Mouse (Mus musculus) T-helper 1 cell (primary cell): ENCODE data around the gene Tmem262.

Experiments used
- in situ Hi-C: fragments of 300-600 bp; cut with MboI, MseI; formaldehyde crosslinking; loops from one replicate; pipeline ENCODE4 v1.15.1; 2025; ENCODE audit warnings: high pct_unique_total_duplicates

Tmem262 gene

DNA sequence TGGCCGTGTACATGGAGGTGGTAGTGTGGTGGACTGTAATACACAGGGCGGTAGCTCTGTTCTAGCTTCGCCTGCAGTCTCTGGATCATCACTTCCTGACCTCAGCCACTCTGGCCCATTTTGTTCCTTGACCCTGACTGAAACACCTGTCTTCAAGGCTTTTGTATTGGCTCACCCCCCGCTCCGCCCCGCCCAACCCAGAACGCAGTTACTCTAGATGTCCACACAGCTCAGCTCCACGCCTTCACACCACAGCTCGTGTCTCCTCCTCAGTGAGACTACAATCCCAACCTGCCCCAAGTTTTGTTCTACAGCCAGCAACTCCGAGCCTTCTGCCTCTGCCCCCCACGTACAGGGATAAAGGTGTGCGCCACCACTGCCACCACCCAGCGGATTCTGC, 9.0 kb downstream of the Tmem262 start:
- in situ Hi-C loops: no loop called here

DNA sequence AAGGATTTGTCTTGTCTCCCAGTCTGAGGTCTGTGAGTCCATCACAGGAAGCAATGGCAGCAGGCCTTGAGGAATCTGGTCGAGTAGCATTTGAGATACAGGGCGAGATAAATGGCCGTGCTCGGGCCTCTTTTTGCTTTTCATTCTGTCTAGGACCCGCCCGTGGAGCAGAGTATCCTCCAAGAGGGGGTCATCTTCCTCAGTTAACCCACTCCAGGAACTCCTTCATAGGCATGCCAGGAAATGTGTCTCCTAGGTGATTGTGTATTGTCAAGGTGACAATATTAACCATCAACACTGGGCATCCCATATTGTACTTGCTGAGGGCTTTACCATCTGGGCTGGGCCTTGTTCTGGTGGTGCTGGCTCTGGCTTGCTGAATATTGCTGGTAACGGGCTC, 14.3 kb downstream of the Tmem262 start, which contains the start of gene AC131692.1:
Gene AC131692.1 (plus strand): TSS at position 301 of the 400 bp plus-strand sequence.
- in situ Hi-C loops: no loop called here

DNA sequence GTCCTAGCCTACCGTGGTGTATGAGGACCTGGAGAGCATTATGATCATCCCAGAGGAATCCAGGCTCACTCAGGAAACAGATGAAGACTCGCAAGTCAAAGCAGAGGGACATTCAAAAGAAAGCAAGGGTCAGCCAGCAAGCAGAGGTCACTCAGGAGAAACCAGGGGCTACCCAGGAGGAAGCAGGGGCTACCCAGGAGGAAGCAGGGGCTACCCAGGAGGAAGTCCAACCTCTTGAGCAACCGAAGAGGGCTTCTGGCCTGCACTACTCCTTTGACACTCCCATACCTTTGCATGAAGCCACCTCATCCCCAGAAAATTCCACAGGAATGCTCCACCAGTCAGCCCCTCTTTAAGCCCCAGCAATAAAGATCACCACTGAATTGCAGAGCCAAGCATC, 18.0 kb downstream of the Tmem262 start:
- in situ Hi-C loops: no loop called here

DNA sequence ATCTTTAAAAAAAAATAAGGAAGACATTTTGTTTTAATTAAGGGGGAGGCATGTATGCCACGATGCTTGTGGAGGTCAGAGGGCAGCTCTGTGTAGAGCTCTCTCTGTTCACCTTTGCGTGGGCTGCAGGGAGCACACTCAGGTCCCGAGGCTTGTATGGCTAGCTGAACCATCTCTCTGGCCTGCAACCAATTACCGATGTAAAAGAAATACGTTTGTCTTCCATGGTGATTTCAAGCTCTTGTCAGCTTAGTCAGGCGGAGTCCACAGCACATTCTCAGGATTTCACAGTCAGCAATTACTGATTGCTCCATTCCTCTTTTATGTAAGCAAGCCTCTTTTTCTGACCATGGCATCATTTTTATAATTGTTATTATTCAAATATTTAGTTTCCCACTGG, 21.4 kb downstream of the Tmem262 start:
- in situ Hi-C loops: no loop called here

DNA sequence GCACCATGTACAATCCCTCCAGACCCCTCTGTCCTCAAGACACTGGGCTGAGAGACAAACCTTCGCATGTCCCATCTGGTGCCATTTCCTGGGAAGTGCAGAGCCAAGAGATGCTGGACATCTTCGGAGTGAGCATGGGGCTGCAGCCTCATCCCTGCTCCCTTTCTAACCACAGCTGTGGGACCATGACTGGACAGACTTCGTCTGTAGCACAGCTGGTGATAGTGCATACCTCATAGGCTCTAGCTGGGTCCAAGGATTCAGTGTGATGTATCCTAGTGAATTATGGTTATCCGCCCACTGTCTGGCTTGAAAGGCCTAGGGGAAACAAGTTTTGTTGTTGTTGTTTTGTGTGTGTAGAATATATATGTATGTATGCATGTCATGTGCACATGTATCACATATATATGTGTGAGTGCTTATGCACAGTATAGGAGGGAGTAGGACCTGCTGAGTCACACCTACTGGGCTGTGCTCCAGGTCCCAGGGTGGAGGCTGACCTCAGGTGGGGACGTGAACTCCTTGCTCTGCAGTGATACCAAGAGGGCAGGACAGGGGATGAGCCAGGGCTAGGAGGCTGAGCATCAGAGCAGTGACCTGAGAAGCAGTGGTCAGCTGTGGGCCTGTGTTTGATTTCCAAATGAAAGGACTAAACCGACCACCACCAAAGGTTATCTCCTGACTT, 22.5 kb downstream of the Tmem262 start:
- in situ Hi-C loops: no loop called here

DNA sequence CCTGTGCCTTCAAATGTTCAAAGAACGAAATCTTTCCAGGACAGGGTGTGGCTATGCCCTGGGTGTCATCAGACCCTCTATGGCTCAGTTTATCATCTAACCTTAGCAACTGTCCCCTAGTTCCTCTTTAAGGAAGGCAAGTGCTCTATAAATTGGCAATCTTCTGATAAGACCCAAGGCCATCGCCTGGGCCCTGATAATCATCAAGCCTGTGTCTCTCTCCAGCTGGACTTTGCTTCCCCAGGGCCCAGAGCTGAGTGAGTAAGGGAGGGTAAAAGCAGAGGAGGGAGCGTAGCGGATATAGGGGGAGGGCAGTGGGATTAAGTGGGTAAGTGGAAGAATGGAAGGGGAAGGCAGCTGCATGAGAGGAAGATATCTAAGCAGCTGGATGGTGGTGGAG, 24.6 kb downstream of the Tmem262 start:
- in situ Hi-C loops: no loop called here

DNA sequence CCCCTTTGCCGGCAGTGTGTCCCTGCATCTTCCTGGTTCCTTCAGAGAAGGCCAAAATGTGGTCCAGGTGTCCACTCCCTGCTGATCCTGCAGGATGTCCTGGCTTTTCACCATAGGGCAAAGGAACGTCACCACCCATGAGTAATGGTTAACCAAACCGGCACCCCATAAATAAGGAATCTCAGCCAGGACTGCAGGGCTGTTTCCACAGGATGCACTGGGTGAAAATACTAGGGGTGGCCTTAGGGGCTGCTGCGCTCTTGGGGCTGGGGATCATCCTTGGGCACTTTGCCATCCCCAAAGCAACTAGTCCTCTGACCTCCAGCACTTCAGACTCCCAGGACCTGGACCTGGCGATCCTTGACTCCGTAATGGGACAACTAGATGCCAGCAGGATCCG, 25.8 kb downstream of the Tmem262 start, which contains the start of gene Naaladl1:
Gene Naaladl1 (plus strand): TSS at position 197 of the 400 bp plus-strand sequence.
- in situ Hi-C loops: no loop called here

DNA sequence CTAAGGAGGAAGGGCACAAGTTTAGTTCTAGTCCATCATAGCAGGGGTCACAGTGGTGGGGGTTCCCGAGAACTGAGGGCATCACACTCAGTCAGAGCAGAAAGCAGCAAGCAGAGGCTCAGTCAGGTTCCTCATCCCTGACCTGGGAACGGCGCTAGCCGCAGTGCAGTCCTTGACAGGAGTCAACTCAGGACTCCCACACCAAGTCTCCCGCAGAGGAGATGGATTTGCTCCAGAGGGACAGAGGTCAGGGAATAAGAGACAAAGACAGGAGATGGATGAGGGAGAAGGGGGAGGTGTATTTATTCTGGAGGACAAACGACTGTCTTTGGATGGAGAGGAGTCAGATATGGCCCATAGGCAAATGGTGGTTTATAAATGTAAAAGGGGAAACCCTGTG, 33.3 kb downstream of the Tmem262 start:
- in situ Hi-C loops: loop anchor here (5.0 to 10.0 kb wide), 3 partner anchors 48 to 338 kb away; partner anchors contain the start of genes Scyl1, Tm7sf2 and Znhit2

DNA sequence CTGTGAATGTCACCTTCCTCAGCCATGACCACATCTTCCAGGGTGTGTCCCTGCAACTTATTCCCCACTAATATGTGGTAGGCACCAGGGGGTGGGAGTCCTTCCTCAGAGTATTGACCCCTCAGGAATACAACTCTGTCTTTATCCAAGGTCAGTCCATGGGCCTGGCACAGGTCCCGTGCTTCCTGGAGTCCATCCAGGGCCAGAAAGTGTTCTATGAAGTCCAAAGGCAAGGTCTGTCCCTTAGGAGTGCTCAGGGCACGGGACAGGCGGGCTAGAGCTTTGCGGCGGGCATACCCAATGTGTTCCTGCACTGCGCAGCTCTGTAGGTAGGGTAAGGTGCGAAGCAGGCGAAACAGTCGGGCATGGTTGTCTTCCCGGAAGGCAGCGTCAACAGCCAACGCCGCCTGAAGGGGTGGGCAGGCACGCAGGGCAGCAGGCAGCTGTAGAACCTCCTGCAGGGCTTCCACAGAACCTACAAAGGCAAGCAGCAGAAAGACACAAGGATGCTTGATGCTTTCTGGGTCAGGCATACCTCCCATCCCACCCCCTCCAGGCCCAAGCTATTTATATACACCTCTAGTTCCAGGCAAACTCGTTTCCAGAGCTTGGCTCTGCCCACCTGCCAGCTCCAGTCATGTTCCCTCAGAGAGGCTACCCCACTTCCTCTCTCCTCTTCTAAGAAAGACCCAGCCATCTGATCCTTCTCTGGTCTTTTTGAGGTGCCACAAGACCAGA, 36.4 kb downstream of the Tmem262 start:
- in situ Hi-C loops: loop anchor here (5.0 to 10.0 kb wide), 3 partner anchors 34 to 341 kb away; partner anchors contain the start of genes Cdca5, Gm28374, Scyl1 and Tm7sf2

DNA sequence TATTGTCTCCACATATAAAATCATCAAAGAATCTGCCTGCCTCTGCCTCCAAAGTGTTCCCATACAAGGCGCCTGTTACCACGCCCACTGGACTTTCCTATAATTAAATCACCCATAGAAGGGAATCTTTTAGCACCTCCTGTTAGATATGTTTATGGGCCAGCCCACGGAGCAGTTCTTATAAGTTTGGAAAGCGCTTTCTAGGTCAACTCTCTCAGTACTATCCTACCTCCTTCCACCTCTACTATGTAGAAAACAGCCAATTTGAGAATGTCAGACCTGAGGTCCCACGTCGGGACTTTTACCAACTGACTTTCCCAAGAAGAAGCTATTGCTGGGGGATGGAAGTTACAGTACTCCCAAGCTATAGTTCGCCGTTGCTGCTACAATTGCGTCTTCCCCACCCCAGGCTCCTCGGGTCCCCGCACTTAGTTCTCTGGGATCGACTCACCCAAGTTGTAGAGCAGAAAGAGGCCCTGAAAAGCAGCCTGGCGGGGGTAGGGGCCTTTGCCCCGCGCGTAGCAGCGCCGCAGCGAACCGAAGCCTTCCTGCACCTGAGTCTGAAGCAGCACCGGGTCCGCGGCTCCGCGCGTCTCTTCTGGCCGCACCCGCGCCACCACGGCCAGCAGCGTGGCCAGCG, 37.6 kb downstream of the Tmem262 start:
- in situ Hi-C loops: loop anchor here (5.0 to 10.0 kb wide), 3 partner anchors 35 to 343 kb away; partner anchors contain the start of genes Cdca5, Gm28374, Scyl1 and Tm7sf2

DNA sequence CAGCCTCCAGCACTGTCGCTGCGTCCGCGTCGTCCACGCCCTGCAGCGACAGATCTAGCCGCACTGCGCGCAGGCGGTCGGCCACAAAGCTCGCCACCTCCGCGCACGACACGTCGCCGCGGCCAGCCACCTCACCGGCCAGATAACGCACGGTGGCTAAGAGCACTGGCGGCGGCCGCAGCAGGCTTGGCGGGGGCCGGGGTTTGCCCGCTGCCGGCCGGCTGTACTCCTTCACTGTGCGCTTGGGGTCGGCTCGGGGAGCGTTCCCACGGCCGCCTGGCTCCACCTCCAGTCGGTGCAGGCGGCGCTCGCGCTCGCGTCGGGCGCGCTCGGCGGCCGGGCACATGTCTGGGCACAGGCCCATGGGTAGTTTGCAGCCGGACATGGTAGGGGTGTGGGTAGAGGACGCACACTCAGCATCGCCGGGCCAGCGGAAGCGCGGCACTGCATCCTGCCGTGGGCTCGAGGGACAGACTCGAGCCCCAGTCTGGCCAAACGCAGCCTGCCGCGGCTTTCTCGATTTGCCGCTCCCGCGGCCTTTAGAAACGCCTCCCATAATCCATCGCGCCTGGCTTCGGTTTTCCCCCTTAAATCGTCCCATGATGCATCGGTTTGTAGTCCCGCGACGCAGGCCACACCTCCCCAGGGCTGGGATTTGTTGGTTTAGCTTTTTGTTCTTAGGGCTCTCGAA, 38.3 kb downstream of the Tmem262 start, which contains the start of gene Sac3d1:
Gene Sac3d1 (minus strand): TSS at position 665 of the 691 bp plus-strand sequence.
- in situ Hi-C loops: loop anchor here (5.0 to 10.0 kb wide), 3 partner anchors 36 to 343 kb away; partner anchors contain the start of genes Cdca5, Gm28374, Scyl1 and Tm7sf2

DNA sequence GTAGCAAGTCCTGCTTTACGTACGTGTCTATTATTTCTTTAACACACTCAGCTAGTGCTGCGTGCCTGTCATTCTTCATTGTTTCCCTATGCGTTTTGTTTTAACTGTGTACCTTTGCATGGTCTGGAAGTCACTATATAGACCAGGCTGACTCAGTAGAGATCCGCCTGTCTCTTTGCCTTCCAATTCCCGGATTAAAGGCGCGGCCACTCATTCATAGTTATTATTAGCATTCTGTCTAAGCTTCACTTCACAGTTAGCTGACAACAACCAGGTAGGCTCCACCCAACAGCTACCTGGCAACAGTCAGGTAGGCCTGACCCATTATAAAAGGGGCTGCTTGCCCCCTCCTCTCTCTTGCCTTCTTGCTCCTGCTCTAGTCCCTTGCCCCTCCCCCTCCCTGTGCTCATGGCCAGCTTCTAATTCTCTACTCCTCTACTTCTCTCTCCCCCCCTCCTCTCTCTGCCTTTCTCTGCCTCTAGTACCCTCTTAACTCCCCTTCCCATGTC, 38.9 kb downstream of the Tmem262 start:
- in situ Hi-C loops: loop anchor here (5.0 to 10.0 kb wide), 3 partner anchors 36 to 344 kb away; partner anchors contain the start of genes Cdca5, Gm28374, Scyl1 and Tm7sf2

DNA sequence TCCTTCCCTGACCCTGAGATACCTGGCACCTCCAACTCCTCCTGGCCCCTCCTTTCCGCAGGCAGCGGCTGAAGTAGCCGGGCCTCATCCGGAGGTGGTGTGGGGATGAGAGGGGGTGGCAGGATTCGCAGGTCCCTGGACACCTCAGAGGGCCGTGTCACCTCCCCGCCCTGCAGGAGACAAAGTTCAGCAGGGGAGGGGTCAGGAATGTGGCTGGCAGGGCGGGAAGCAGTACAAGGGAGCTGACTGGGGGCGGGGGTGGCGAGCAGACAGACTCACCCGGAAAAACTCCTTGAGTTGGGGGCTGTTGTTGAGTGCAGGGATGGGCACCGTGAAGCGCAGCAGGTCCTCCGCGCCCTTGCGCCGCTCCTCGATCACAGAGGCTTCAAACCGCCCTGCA, 41.9 kb downstream of the Tmem262 start:
- in situ Hi-C loops: no loop called here

DNA sequence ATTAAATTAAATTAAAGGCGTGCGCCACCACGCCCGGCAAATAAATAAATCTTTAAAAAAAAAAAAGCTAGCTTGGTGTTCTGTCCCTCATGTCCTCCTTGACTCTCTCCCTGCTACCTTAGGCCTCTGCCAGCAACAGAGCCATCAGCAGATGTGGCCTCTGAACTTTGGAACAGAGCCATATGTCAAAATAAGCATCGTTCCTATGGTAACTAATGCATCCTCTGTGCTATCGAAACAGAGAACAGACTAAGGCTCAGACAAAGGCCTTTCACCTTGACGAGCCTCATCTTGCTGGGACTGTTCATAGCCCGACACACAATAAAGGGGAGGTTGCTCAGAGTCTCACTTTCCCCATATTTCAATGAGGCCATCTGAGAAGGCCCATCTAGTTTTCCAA, 43.5 kb downstream of the Tmem262 start:
- in situ Hi-C loops: no loop called here

DNA sequence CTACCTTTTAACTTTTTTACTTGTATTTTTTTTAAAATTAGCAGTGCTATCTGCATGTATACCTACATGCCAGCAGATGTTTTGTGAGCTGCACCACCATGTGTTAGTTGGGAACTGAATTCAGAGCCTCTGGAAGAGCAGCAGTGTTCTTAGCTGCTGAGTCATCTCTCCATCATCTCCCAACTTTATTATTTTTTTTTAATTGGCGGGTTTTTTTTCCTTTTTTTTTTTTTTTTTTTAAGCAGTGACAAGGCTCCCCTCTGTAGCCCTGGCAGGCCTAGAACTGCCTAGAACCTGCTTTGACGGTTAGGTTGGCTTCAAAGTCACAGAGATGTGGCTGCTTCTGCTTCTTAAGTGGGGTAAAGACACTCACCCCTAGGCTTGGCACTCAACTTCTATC, 45.1 kb downstream of the Tmem262 start:
- in situ Hi-C loops: loop anchor here (5.0 kb wide), 1 partner anchor 163 kb away; the partner anchor contains the start of gene Pola2

DNA sequence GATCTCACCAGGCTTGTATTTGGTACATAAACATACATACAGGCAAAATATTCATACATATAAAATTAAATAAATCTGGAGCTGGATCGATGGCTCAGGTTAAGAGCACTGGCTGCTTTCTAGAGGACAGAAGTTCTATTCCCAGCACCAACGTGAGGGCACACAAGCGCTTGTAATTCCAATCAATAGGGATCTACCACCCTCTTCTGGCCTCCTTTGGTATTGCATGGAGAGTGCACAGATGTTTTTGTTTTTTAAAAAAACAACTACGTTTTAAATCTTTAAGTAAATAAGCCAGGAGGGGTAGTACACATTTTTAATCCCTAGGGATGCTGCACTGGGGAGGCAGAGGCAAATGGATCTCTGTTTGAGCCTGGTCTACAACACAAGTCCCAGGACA, 46.5 kb downstream of the Tmem262 start:
- in situ Hi-C loops: loop anchor here (5.0 kb wide), 1 partner anchor 164 kb away; the partner anchor contains the start of gene Pola2

DNA sequence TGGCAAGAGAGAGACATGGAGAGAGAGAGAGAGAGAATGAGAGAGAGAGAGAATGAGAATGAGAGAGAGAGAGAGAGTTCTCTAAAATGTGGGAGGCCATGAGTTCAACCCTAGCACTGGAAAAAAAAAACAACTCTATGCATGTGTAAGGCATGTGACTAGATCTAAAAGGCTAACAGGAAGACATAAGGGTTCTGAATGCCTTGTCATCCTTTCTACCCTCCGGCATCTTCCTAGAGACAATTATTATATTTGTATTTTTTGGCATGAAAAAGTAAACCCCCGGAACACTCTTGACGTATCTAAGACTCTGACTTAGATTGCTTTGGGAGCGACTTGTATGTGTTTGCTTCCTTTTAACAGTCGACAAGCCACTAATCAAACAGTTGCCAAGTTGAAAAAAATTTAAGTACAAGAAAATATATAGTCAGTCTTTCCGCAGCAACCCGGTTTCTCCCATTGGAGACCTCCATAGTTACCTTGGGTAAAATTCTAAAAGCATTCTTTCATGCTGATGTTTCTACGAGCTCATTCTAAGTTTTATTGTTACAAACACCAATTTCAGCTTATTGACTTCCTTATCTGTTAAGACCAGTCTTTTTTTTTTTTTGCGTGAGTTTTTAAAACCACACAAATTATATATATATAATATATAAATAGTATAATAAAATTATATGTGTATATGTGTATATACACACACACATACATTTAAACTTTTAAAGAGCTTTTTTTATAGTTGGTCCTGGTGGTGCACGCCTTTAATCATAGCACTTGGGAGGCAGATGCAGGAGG, 47.2 kb downstream of the Tmem262 start:
- in situ Hi-C loops: loop anchor here (5.0 kb wide), 1 partner anchor 165 kb away; the partner anchor contains the start of gene Pola2

DNA sequence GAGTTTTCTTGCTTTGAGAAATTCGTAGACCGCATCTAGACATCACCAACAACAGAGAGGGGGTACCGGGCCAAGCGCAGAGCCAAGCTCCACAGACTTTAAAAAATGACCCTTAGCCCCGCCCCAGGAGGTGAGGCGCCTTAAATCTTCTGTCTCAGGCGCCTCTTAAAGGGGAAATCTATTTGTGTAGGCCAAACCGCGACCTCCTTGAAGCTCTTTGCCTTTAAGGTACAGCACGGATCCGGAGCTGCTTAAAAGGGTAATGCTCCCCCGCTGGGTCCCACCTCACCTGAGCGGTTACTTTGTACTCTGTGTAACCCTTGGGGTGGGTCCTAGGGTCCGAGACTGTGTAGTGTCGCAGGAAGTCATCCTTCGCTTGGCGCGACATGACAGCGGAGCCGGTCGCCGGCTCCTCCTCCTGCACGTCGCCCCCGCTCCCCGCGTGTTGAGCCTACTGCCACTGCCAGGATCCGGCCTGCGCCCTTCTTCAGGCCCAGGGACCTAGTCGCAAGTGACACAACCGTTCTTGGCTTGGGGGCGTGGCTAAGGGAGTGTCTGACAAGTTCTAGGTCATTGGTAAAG, 48.0 kb downstream of the Tmem262 start, which contains the start of gene Snx15:
Gene Snx15 (minus strand): TSS at position 545 of the 582 bp plus-strand sequence.
- in situ Hi-C loops: loop anchor here (5.0 kb wide), 1 partner anchor 166 kb away; the partner anchor contains the start of gene Pola2
